Mouse (Mus musculus) gastrocnemius, adult 8-10 months (tissue): ENCODE results near the gene Il6ra. TPM values are rescaled to one million over a fixed set of nuclear protein-coding genes. Genes with fewer than 3 reads are reported as not detected.

ENCODE experiments used
- DNase-seq, 2 experiments: peaks; one replicate each; pipeline ENCODE4 v3.0.0; 2022; ENCODE audit warnings: low spot score in 2 of 2
- total RNA-seq, 4 experiments: library from RNA; stranded (reverse); gene quantifications; 2 replicates each; pipeline ENCODE4 v1.2.4; 2022

The Il6ra gene
- total RNA-seq = 10 to 100 TPM in 1 of 4 experiments, 1 to 10 TPM in 3; 1.6 to 11.5 (median 2.8) TPM

GRCm38 (mm10) chr3:89912543-89913391 lies at the start of gene Il6ra:
TSS of gene Il6ra (minus strand) at chr3:89913196.
- DNase-seq = peak; percentile 89 to 92

DNA sequence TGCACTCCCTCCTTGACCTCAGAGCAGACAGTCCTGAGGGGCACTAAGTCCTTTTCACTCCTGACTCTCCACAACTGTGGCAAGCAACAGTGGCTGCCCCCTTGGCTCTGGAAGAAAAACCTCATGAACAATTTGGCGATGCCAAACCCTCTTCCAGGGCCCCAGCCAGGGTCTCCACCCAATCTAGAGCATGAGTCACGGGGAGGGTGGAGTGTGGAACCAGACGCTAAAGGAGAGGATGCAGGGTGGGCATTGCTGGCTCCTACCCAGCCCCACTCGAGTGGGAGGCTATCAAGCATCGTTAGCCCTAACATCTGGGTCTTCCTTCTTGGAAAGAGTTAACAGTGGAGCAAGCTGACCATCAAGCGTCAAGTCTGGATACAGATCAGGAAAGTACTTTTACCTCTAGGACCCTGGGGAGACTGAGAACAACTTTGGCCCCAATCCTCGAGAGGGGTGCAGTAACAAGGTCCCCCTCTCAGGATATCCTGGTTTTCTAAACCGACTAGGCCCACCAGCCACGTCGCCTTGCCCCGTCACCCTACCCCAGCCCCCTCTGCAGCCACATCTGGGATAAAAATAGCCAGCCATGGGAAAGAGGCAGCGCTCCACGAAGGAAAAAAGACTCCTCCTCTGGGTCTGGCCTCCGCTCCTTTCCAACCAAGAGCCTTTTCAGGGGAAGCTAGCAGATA lies 49.2 kb upstream of the Il6ra start:
- DNase-seq = peak in 1 of 2 experiments; percentile 32

DNA sequence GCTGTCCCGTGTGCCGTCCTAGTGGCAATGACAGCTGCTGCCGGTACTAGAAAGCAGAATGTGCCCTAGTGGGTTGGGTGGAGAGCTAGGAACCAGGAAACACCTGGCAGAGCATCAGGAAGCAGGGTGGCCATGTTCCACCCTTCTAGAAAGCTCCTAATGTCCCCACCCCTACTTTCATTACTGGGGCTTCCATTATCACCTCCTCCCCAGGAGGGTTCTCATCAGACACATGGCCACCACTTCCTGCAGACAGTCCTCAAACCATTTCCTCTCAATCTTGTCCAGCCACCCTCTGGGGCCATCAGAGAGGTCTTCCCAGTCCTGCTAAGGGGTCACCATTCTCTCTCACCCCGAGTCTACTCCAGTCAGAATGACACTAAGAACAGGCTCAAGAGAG lies 48.4 kb upstream of the Il6ra start:
- no peak for DNase-seq

- peak; percentile 75 to 83 for DNase-seq
These were observed 47.5 kb upstream of the Il6ra start for GRCm38 (mm10) chr3:89960469-89960868.

GRCm38 (mm10) chr3:89959435-89959834 lies 46.4 kb upstream of the Il6ra start:
- DNase-seq = no peak

DNA sequence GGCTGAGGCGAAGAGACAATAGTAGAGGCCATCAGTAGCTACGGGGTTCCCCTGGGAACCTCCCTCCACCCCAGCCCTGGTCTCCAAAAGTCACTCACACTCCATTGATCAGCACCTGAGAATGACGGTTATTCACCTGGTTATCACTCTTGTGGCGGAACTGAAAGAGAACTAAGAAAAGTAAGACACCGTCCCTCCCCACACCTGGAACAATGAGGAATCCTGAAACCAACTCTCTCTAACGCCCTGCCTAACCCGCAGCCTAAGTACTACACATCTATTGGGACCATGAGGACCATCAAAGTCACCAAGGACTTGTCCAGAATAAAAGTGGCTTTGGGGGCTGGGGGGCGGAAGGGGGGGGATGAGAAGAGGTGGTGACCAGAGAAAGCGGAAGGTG lies 44.9 kb upstream of the Il6ra start:
- no peak for DNase-seq

DNA sequence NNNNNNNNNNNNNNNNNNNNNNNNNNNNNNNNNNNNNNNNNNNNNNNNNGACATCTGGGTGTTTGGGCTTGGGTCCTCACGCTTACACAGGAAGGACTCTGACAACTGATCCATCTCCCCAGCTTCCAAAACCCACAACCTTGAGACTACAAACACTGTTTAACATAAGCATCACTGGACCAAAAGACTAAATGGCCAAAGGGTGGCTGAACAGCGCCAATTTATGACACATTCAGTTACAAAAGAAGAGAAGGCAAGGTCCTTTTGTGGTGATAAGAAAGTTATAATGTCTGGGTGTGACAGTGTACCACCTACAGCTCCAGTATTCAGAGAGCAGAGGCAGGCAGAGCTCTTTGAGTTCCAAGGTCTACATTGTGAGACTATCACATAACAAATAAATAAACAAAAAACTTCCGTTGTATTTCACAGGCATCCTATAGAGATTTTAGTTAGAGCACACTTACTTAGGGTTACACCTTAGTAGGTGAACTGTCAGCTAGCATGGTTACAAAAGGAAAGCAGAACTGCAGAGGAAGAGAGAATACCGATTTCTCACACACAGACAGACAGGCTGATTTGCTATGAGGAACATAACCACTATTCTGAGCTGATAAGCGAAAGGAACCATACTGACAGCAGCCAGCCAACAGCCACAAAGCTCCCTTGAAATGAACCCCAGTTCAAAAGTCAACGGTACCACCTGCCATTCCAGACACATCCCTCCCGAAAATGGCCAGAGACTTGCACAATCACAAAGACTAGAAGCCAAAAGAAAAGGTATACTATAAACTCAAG lies 43.4 kb upstream of the Il6ra start:
- DNase-seq = no peak

- DNase-seq = peak; percentile 47 to 59
These were observed 40.4 kb upstream of the Il6ra start for GRCm38 (mm10) chr3:89953420-89953819.

- DNase-seq = no peak
These were observed 35.7 kb upstream of the Il6ra start for GRCm38 (mm10) chr3:89948655-89949054.

DNA sequence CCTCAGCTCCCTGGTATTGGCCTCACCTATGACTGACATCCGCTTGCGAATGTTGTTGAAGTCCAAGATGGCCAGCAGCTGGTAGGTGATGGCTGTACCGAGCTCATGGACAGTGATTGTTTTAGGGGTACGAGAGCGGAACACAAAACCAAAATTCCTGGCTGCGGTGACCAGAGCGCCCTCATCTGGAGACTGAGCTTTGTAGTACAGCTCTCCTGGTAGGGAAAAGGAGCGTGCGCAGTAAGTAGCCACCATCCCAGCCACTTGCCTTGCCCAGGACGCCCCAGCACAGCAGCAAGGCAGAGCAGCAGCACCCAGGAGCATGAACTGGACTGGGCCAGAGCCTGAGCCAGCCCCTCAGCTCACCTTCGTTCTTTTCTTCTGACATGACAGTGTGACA lies 35.0 kb upstream of the Il6ra start:
- no peak for DNase-seq

DNA sequence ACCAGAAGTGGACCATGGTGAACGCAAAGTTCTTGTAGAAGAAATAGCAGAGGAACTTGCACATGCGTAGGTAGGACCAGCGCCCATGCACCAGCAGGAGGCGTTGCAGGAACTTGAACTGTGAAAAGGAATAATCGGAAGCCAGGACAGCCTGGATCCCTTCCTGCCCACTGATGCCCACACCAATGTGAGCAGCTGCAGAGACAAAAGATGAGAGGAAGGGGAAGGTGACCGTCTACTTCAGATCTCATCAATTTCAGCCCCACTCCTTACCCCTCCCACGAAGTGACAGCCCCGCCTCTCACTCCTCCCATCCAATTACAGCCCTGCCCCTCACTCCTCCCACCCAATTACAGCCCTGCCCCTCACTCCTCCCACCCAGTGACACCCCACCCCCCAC lies 32.0 kb upstream of the Il6ra start:
- DNase-seq = no peak

DNA sequence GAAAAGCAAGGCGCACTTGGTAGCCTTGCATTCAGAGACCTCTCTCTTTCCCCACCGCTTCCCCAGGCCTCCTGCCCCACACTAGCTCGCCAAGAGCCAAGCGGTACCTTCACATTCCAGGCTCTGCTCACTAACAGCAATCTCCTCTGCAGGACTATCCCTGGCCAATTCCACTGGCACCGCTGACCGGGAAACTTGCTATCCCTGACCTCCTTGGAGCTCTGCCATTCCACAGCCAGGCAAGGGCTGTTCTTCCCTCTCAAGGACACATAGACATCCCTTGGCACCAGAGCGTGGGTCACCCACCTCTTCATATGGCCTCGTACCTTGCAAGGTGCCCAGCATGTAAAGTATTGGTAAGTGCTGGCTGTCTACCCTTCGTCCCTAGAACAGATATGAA lies 29.9 kb upstream of the Il6ra start:
- no peak for DNase-seq

GRCm38 (mm10) chr3:89936495-89936894 lies 23.5 kb upstream of the Il6ra start:
- DNase-seq = no peak

DNA sequence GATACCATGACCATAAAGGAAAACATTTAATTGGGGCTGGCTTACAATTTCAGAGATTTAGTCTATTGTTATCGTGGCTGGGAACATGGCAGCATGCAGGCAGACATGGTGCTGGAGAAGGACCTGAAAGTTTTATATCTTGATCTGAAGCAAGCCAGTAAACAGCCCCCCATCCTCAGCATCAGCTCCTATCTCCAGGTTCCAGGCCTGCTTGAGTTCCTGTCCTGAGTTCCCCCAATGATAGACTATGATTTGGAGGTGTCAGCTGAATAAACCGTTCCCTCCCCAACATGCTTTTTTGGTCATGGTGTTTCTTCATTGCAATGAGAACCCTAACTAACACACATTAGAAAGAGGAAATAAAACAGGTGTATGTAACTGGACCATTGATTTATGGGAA lies 19.9 kb upstream of the Il6ra start:
- DNase-seq = no peak

DNA sequence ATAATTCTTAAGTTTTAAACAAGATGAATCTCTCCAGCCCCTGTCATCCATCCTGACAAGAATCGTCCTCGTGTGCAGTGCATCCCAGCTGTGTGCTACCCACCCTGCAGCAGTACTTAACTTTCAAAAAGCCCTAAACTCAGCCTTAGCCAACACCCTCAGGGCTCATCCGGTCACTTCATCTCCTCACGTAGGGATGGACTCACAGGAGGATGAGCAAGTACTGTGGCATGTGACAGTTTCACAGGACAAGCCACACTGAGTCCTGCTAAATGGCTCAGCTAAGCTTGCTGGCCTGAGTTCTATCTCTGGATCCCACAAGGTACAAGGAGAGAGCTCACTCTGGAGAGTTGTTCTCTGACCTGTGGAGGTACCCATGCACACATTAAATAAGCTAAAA lies 16.0 kb upstream of the Il6ra start:
- DNase-seq = no peak

GRCm38 (mm10) chr3:89926440-89926839 lies 13.4 kb upstream of the Il6ra start:
- no peak for DNase-seq

- DNase-seq = no peak
These were observed 7.7 kb upstream of the Il6ra start for GRCm38 (mm10) chr3:89920711-89921110.

GRCm38 (mm10) chr3:89917408-89917807 lies 4.4 kb upstream of the Il6ra start:
- no peak for DNase-seq

- DNase-seq = no peak
These were observed 3.6 kb upstream of the Il6ra start for GRCm38 (mm10) chr3:89916622-89917021.

- no peak for DNase-seq
These were observed 1.7 kb upstream of the Il6ra start for GRCm38 (mm10) chr3:89914700-89915099.

DNA sequence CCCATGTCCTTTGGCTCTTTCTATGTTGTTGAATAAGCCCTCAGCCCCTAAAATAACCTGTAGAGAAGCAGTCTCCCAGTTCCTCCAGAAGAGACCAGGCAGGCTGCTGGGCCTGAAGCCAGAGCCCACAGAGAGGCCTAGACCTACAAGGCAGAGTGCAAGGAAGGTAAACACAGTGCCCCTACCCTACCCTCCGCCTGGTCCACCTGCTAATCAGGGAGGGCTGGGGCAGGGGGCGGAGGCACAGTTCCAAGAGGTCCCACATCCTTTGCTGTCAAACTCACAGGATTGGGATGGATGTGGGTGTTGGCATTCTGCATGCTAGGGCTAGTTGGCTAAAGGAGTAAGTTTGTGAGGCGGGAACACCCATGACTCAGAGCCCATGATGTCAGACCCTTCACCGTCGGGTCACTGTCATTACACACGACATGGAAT lies 871 bp downstream of the Il6ra start:
- peak; percentile 15 to 33 for DNase-seq

DNA sequence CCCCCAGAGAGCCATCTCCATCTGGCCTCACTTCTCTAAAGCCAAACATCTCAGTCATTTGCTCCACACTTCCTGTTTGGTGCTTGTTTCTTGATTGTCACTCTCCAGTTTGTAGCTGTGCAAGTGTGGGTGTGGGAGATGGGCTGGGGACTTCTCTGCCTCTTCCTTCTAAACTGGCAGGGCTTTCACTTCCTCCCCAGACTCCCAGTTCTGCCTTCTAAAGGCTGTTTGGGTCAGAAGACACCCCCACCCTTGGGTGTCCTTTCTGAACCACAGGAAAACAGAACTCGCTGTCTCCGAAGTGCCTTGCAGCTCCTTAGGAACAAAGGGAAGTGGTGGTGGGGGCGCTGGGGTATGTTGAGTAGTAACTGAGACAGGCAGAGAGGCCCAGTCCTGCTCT lies 1.8 kb downstream of the Il6ra start:
- DNase-seq = no peak
